Mouse (Mus musculus): ENCODE data around the gene Phyhipl. TPM values are rescaled to one million over a fixed set of nuclear protein-coding genes. Genes with fewer than 3 reads are reported as not detected.
A peak's percentile ranks its signal among the peaks of the same experiment; 100 is the strongest.

Phyhipl gene
- polyA plus RNA-seq, 1 experiment from 2014 or later, result 3.5 TPM

GRCm38 (mm10) chr10:70594007-70594406 lies 61.8 kb downstream of the Phyhipl start:
- peak; percentile 64 for TF ChIP-seq CTCF (IDR thresholded peaks at IDR 0.05; ENCODE audit: low read depth)
- no peak for TF ChIP-seq EP300 (optimal IDR thresholded peaks at IDR 0.05)
- 38% methylated on average over 1 of the region's 1 CpGs for WGBS
- Histone ChIP-seq H3K4me2 (replicated peaks; ENCODE audit: low read depth) (no peak overlapping the region), H3K9me3 (ENCODE audit: control insufficient read depth, low read length) (no peaks in the 10 kb centered on the region), H3K9ac (ENCODE audit: low read length) (no peak overlapping the region), H3K27me3 (ENCODE audit: control insufficient read depth, insufficient read depth, low read length) (peaks cover 2% of the 10 kb centered on the region; the same call in 1 of the 2 replicates), H3K36me3 (ENCODE audit: control insufficient read depth, insufficient read depth, low read length) (no peaks in the 10 kb centered on the region), H3K27ac (replicated peaks) (no peak overlapping the region), H3K4me3 (ENCODE audit: low read depth, low read length) (no peak overlapping the region), H3K4me1 (replicated peaks; ENCODE audit: control insufficient read depth, insufficient read depth) (no peaks in the 10 kb centered on the region)
- no peak for ATAC-seq (ENCODE audit: low FRiP score, low TSS enrichment)
- no peak for DNase-seq (ENCODE audit: low spot score)

GRCm38 (mm10) chr10:70586876-70587405 lies 68.8 kb downstream of the Phyhipl start:
- no peak for ATAC-seq (ENCODE audit: low FRiP score, low TSS enrichment)
- no peaks in the 10 kb centered on the region for H3K36me3 ChIP-seq (ENCODE audit: control insufficient read depth, insufficient read depth, low read length)
- no peak overlapping the region for H3K4me2 ChIP-seq (replicated peaks; ENCODE audit: low read depth)
- no peaks in the 10 kb centered on the region for H3K27me3 ChIP-seq (ENCODE audit: control insufficient read depth, insufficient read depth, low read length)
- no peaks in the 10 kb centered on the region for H3K9me3 ChIP-seq (ENCODE audit: control insufficient read depth, low read length)
- H3K27ac ChIP-seq (replicated peaks), result no peak overlapping the region
- TF ChIP-seq EP300 (optimal IDR thresholded peaks at IDR 0.05), result no peak
- no peak for TF ChIP-seq CTCF (IDR thresholded peaks at IDR 0.05; ENCODE audit: low read depth)
- 75% methylated on average over 3 of the region's 3 CpGs for WGBS
- DNase-seq (ENCODE audit: low spot score), result no peak
- H3K9ac ChIP-seq (ENCODE audit: low read length), result no peak overlapping the region
- H3K4me1 ChIP-seq (replicated peaks; ENCODE audit: control insufficient read depth, insufficient read depth), result no peaks in the 10 kb centered on the region
- no peak overlapping the region for H3K4me3 ChIP-seq (ENCODE audit: low read depth, low read length)

GRCm38 (mm10) chr10:70584171-70584570 lies 71.6 kb downstream of the Phyhipl start:
- no peaks in the 10 kb centered on the region for H3K36me3 ChIP-seq (ENCODE audit: control insufficient read depth, insufficient read depth, low read length)
- ATAC-seq (ENCODE audit: low FRiP score, low TSS enrichment), result no peak

GRCm38 (mm10) chr10:70581556-70582211 lies 74.1 kb downstream of the Phyhipl start:
- Histone ChIP-seq H3K4me1 (replicated peaks; ENCODE audit: control insufficient read depth, insufficient read depth) (no peaks in the 10 kb centered on the region), H3K27ac (replicated peaks) (no peak overlapping the region), H3K4me3 (ENCODE audit: low read depth, low read length) (no peak overlapping the region), H3K4me2 (replicated peaks; ENCODE audit: low read depth) (no peak overlapping the region), H3K36me3 (ENCODE audit: control insufficient read depth, insufficient read depth, low read length) (no peaks in the 10 kb centered on the region), H3K9ac (ENCODE audit: low read length) (no peak overlapping the region), H3K9me3 (ENCODE audit: control insufficient read depth, low read length) (no peaks in the 10 kb centered on the region), H3K27me3 (ENCODE audit: control insufficient read depth, insufficient read depth, low read length) (no peaks in the 10 kb centered on the region)
- no peak for ATAC-seq (ENCODE audit: low FRiP score, low TSS enrichment)
- WGBS, result 53% methylated on average over 7 of the region's 7 CpGs
- DNase-seq (ENCODE audit: low spot score), result no peak
- TF ChIP-seq CTCF (IDR thresholded peaks at IDR 0.05; ENCODE audit: low read depth) (no peak), EP300 (optimal IDR thresholded peaks at IDR 0.05) (no peak)

More at GRCm38 (mm10) chr10:70584171-70584570, 71.6 kb downstream of the Phyhipl start:
- DNase-seq (ENCODE audit: low spot score), result no peak
- Histone ChIP-seq H3K4me3 (ENCODE audit: low read depth, low read length) (no peak overlapping the region), H3K27ac (replicated peaks) (no peak overlapping the region), H3K4me1 (replicated peaks; ENCODE audit: control insufficient read depth, insufficient read depth) (no peaks in the 10 kb centered on the region), H3K27me3 (ENCODE audit: control insufficient read depth, insufficient read depth, low read length) (no peaks in the 10 kb centered on the region), H3K9ac (ENCODE audit: low read length) (no peak overlapping the region), H3K4me2 (replicated peaks; ENCODE audit: low read depth) (no peak overlapping the region), H3K9me3 (ENCODE audit: control insufficient read depth, low read length) (no peaks in the 10 kb centered on the region)
- 81% methylated on average over 1 of the region's 1 CpGs for WGBS
- TF ChIP-seq CTCF (IDR thresholded peaks at IDR 0.05; ENCODE audit: low read depth) (no peak), EP300 (optimal IDR thresholded peaks at IDR 0.05) (no peak)

DNA sequence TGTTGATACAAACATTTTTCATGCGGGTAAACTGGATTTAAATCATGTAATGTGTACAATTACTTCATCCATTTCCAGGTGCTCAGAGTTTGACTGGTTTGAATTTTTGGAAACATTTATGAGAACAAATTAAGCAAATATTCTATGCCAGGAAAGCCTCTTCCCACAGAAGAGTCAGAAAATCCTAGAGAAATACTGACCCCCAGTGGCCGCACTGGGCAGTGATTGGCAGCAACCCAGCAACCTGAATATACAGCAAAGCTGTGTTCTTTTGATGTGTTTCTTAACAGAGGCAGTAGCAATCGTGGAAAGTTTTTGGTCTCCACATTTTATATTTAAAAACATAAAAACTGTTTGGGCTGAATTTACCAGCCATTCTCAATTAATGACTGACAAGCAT lies 92.1 kb downstream of the Phyhipl start:
- H3K27ac ChIP-seq (replicated peaks), result no peak overlapping the region
- H3K4me3 ChIP-seq (ENCODE audit: low read depth, low read length), result no peak overlapping the region
- WGBS, result 18% methylated on average over 3 of the region's 3 CpGs
- H3K9me3 ChIP-seq (ENCODE audit: control insufficient read depth, low read length), result no peaks in the 10 kb centered on the region
- no peak overlapping the region for H3K4me2 ChIP-seq (replicated peaks; ENCODE audit: low read depth)
- H3K36me3 ChIP-seq (ENCODE audit: control insufficient read depth, insufficient read depth, low read length), result no peaks in the 10 kb centered on the region
- H3K4me1 ChIP-seq (replicated peaks; ENCODE audit: control insufficient read depth, insufficient read depth), result no peaks in the 10 kb centered on the region
- DNase-seq (ENCODE audit: low spot score), result peak; percentile 76
- TF ChIP-seq CTCF (IDR thresholded peaks at IDR 0.05; ENCODE audit: low read depth) (peak; percentile 85), EP300 (optimal IDR thresholded peaks at IDR 0.05) (no peak)
- no peaks in the 10 kb centered on the region for H3K27me3 ChIP-seq (ENCODE audit: control insufficient read depth, insufficient read depth, low read length)
- H3K9ac ChIP-seq (ENCODE audit: low read length), result no peak overlapping the region
- ATAC-seq (ENCODE audit: low FRiP score, low TSS enrichment), result no peak

DNA sequence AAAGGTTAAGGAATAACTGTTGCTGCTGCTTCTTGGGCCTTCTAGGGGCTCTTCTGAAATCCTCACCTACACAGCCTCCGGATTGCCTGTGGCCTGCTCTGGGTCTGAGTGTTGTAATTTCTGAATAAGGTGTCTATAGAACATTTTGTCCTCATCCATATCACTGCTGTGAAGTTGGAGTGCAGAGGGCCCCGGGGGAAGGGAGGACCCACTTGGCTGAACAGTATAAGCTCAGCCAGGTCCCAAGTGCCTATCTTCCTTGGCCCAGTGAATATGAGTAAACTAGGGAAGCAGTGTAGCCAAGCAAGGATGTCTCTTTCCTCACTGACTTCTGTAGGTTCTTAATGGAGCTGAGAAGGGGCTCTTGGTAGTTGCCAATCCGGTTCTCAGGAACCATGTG lies 103.2 kb downstream of the Phyhipl start:
- Histone ChIP-seq H3K27ac (replicated peaks) (no peak overlapping the region), H3K36me3 (ENCODE audit: control insufficient read depth, insufficient read depth, low read length) (no peaks in the 10 kb centered on the region), H3K27me3 (ENCODE audit: control insufficient read depth, insufficient read depth, low read length) (no peaks in the 10 kb centered on the region), H3K9ac (ENCODE audit: low read length) (no peak overlapping the region), H3K9me3 (ENCODE audit: control insufficient read depth, low read length) (no peaks in the 10 kb centered on the region), H3K4me1 (replicated peaks; ENCODE audit: control insufficient read depth, insufficient read depth) (no peaks in the 10 kb centered on the region), H3K4me3 (ENCODE audit: low read depth, low read length) (no peak overlapping the region), H3K4me2 (replicated peaks; ENCODE audit: low read depth) (no peak overlapping the region)
- DNase-seq (ENCODE audit: low spot score) (no peak), ATAC-seq (ENCODE audit: low FRiP score, low TSS enrichment) (no peak)
- no peak for TF ChIP-seq EP300 (optimal IDR thresholded peaks at IDR 0.05)
- TF ChIP-seq CTCF (IDR thresholded peaks at IDR 0.05; ENCODE audit: low read depth), result no peak
- WGBS, result 87% methylated on average over 3 of the region's 3 CpGs
